Mouse (Mus musculus) right cerebral cortex, adult 2 months (tissue): Measurements from ENCODE around the gene Ubiad1.
A peak's percentile ranks its signal among the peaks of the same experiment; 100 is the strongest.

Source experiments
- DNase-seq, 2 experiments: peaks; one replicate each; pipeline ENCODE4 v3.0.0; 2021 to 2022; ENCODE audit warnings: low spot score in 2 of 2

Gene Ubiad1

GRCm38 (mm10) chr4:148453707-148454106, 9.1 kb upstream of the Ubiad1 start:
- no peak for DNase-seq

- DNase-seq: peak in 1 of 2 experiments; percentile 15
Measured at GRCm38 (mm10) chr4:148448853-148449245, 4.3 kb upstream of the Ubiad1 start.

GRCm38 (mm10) chr4:148448179-148448852, 3.7 kb upstream of the Ubiad1 start, which contains the start of gene Mtor:
Gene Mtor (plus strand): TSS chr4:148448611.
- peak; percentile 95 to 97 for DNase-seq

- no peak for DNase-seq
Measured at GRCm38 (mm10) chr4:148442598-148442997, 2.0 kb downstream of the Ubiad1 start.

GRCm38 (mm10) chr4:148441931-148442330, 2.6 kb downstream of the Ubiad1 start:
- DNase-seq: no peak

GRCm38 (mm10) chr4:148435657-148436330, 8.8 kb downstream of the Ubiad1 start:
- peak; percentile 31 to 52 for DNase-seq

- DNase-seq: no peak
Measured at GRCm38 (mm10) chr4:148435106-148435505, 9.5 kb downstream of the Ubiad1 start.

- no peak for DNase-seq
Measured at GRCm38 (mm10) chr4:148434554-148434953, 10.0 kb downstream of the Ubiad1 start.

- no peak for DNase-seq
Measured at GRCm38 (mm10) chr4:148433813-148434212, 10.8 kb downstream of the Ubiad1 start.

GRCm38 (mm10) chr4:148433336-148433735, 11.2 kb downstream of the Ubiad1 start:
- no peak for DNase-seq

- DNase-seq: no peak
Measured at GRCm38 (mm10) chr4:148432488-148432887, 12.1 kb downstream of the Ubiad1 start.

GRCm38 (mm10) chr4:148430880-148431519, 13.6 kb downstream of the Ubiad1 start:
- DNase-seq: no peak

GRCm38 (mm10) chr4:148429686-148430085, 14.9 kb downstream of the Ubiad1 start:
- peak; percentile 77 to 82 for DNase-seq

GRCm38 (mm10) chr4:148429121-148429520, 15.4 kb downstream of the Ubiad1 start:
- no peak for DNase-seq

- DNase-seq: no peak
Measured at GRCm38 (mm10) chr4:148428544-148428943, 16.0 kb downstream of the Ubiad1 start.

GRCm38 (mm10) chr4:148426950-148427850, 17.4 kb downstream of the Ubiad1 start:
- DNase-seq: no peak

GRCm38 (mm10) chr4:148417559-148417958, 27.0 kb downstream of the Ubiad1 start:
- DNase-seq: no peak

- DNase-seq: no peak
Measured at GRCm38 (mm10) chr4:148417074-148417526, 27.5 kb downstream of the Ubiad1 start.

- no peak for DNase-seq
Measured at GRCm38 (mm10) chr4:148415575-148415974, 29.0 kb downstream of the Ubiad1 start.

GRCm38 (mm10) chr4:148408256-148408975, 36.2 kb downstream of the Ubiad1 start:
- DNase-seq: no peak

GRCm38 (mm10) chr4:148405255-148405788, 39.2 kb downstream of the Ubiad1 start:
- DNase-seq: no peak
